Mouse (Mus musculus): ENCODE measurements at regions not wholly inside any gene's neighbourhood (a gene's known extent, or its start where the extent isn't known, plus 50 kb on each side); places are given as distances from the start of the nearest gene placed in this dataset.

GRCm38 (mm10) chr5:21113377-21113776, 57.7 kb upstream of the Ptpn12 start:
- TF ChIP-seq TCF12 (IDR thresholded peaks at IDR 0.05; ENCODE audit: low read depth, low read length), result no peak
- no peak for TF ChIP-seq CTCF (IDR thresholded peaks at IDR 0.05 in 2 of 3, conservative IDR thresholded peaks at IDR 0.05 in 1 of 3; ENCODE audit: control insufficient read depth in 1 of 3, insufficient read depth in 1 of 3, low read depth in 2 of 3, low read length in 3 of 3, poor library complexity in 1 of 3, severe bottlenecking in 1 of 3)
- no peak for TF ChIP-seq MAX (IDR thresholded peaks at IDR 0.05; ENCODE audit: low read length)
- TF ChIP-seq MEF2A (IDR thresholded peaks at IDR 0.05; ENCODE audit: extremely low read depth, insufficient replicate concordance, low read depth, low read length, poor library complexity, severe bottlenecking), result no peak
- TF ChIP-seq POLR2A (IDR thresholded peaks at IDR 0.05; ENCODE audit: control insufficient read depth in 1 of 2, insufficient read depth in 1 of 2, low read depth in 1 of 2, low read length in 2 of 2, poor library complexity in 1 of 2), result no peak
- no peak for TF ChIP-seq EP300 (IDR thresholded peaks at IDR 0.05; ENCODE audit: low read depth in 1 of 2, low read length in 2 of 2)
- TF ChIP-seq MXI1 (IDR thresholded peaks at IDR 0.05; ENCODE audit: low read depth, low read length), result no peak
- no peak for TF ChIP-seq RAD21 (IDR thresholded peaks at IDR 0.05; ENCODE audit: low read depth, low read length)
- no peak for TF ChIP-seq UBTF (IDR thresholded peaks at IDR 0.05; ENCODE audit: borderline replicate concordance, insufficient read depth, low read depth, low read length)

Measured in MEL (cell line).